Mouse (Mus musculus): ENCODE measurements at regions not wholly inside any gene's neighbourhood (a gene's known extent, or its start where the extent isn't known, plus 50 kb on each side); places are given as distances from the start of the nearest gene placed in this dataset.

GRCm38 (mm10) chr10:17016854-17017253, 706.2 kb upstream of the Cited2 start:
- H3K9me3 ChIP-seq (ENCODE audit: control insufficient read depth, low read length): no peaks in the 10 kb centered on the region
- no peak for TF ChIP-seq CTCF (IDR thresholded peaks at IDR 0.05; ENCODE audit: low read depth)
- TF ChIP-seq EP300 (IDR thresholded peaks at IDR 0.05; ENCODE audit: low read depth): no peak
- no peak for DNase-seq (ENCODE audit: low read depth in 3 of 3, low spot score in 3 of 3)

GRCm38 (mm10) chr10:17022216-17023158, 700.5 kb upstream of the Cited2 start:
- no peak overlapping the region for H3K9ac ChIP-seq (replicated peaks)
- WGBS (ENCODE audit: insufficient replicate concordance): 66% methylated on average over 5 of the region's 5 CpGs

More at GRCm38 (mm10) chr10:17016854-17017253, 706.2 kb upstream of the Cited2 start:
- no peak overlapping the region for H3K4me3 ChIP-seq (ENCODE audit: insufficient read depth in 1 of 2, low read depth in 2 of 2, low read length in 2 of 2)
- H3K27me3 ChIP-seq (ENCODE audit: control insufficient read depth, insufficient read depth, low read length): no peaks in the 10 kb centered on the region
- H3K27ac ChIP-seq: no peak overlapping the region
- ATAC-seq (ENCODE audit: insufficient read depth): no peak
- H3K4me2 ChIP-seq (ENCODE audit: low read depth): no peak overlapping the region
- 52% methylated on average over 4 of the region's 4 CpGs for WGBS (ENCODE audit: insufficient replicate concordance)
- no peaks in the 10 kb centered on the region for H3K36me3 ChIP-seq (replicated peaks; ENCODE audit: control insufficient read depth, insufficient read depth, low read depth)
- H3K4me1 ChIP-seq (replicated peaks; ENCODE audit: control insufficient read depth in 2 of 2, insufficient read depth in 2 of 2, low read length in 1 of 2): no peaks in the 10 kb centered on the region
- no peak overlapping the region for H3K9ac ChIP-seq (replicated peaks)

GRCm38 (mm10) chr10:17023571-17024293, 699.3 kb upstream of the Cited2 start:
- DNase-seq (ENCODE audit: low read depth in 3 of 3, low spot score in 3 of 3) (no peak), ATAC-seq (ENCODE audit: insufficient read depth) (no peak)
- Histone ChIP-seq H3K36me3 (replicated peaks; ENCODE audit: control insufficient read depth, insufficient read depth, low read depth) (no peaks in the 10 kb centered on the region), H3K4me1 (replicated peaks; ENCODE audit: control insufficient read depth in 2 of 2, insufficient read depth in 2 of 2, low read length in 1 of 2) (no peaks in the 10 kb centered on the region), H3K9ac (replicated peaks) (no peak overlapping the region), H3K4me2 (ENCODE audit: low read depth) (no peak overlapping the region), H3K27me3 (ENCODE audit: control insufficient read depth, insufficient read depth, low read length) (no peaks in the 10 kb centered on the region), H3K27ac (no peak overlapping the region), H3K9me3 (ENCODE audit: control insufficient read depth, low read length) (no peaks in the 10 kb centered on the region), H3K4me3 (ENCODE audit: insufficient read depth in 1 of 2, low read depth in 2 of 2, low read length in 2 of 2) (no peak overlapping the region)
- WGBS (ENCODE audit: insufficient replicate concordance): 75% methylated on average over 13 of the region's 13 CpGs
- no peak for TF ChIP-seq CTCF (IDR thresholded peaks at IDR 0.05; ENCODE audit: low read depth)
- TF ChIP-seq EP300 (IDR thresholded peaks at IDR 0.05; ENCODE audit: low read depth): no peak

More at GRCm38 (mm10) chr10:17022216-17023158, 700.5 kb upstream of the Cited2 start:
- no peak for ATAC-seq (ENCODE audit: insufficient read depth)
- H3K9me3 ChIP-seq (ENCODE audit: control insufficient read depth, low read length): no peaks in the 10 kb centered on the region
- no peaks in the 10 kb centered on the region for H3K4me1 ChIP-seq (replicated peaks; ENCODE audit: control insufficient read depth in 2 of 2, insufficient read depth in 2 of 2, low read length in 1 of 2)
- H3K4me2 ChIP-seq (ENCODE audit: low read depth): no peak overlapping the region
- H3K27me3 ChIP-seq (ENCODE audit: control insufficient read depth, insufficient read depth, low read length): no peaks in the 10 kb centered on the region
- no peak overlapping the region for H3K4me3 ChIP-seq (ENCODE audit: insufficient read depth in 1 of 2, low read depth in 2 of 2, low read length in 2 of 2)
- no peaks in the 10 kb centered on the region for H3K36me3 ChIP-seq (replicated peaks; ENCODE audit: control insufficient read depth, insufficient read depth, low read depth)
- no peak for DNase-seq (ENCODE audit: low read depth in 3 of 3, low spot score in 3 of 3)
- H3K27ac ChIP-seq: no peak overlapping the region
- TF ChIP-seq EP300 (IDR thresholded peaks at IDR 0.05; ENCODE audit: low read depth): no peak
- no peak for TF ChIP-seq CTCF (IDR thresholded peaks at IDR 0.05; ENCODE audit: low read depth)

GRCm38 (mm10) chr10:17024294-17024665, 698.7 kb upstream of the Cited2 start:
- DNase-seq (ENCODE audit: low read depth in 3 of 3, low spot score in 3 of 3): no peak
- H3K27me3 ChIP-seq (ENCODE audit: control insufficient read depth, insufficient read depth, low read length): no peaks in the 10 kb centered on the region
- no peaks in the 10 kb centered on the region for H3K36me3 ChIP-seq (replicated peaks; ENCODE audit: control insufficient read depth, insufficient read depth, low read depth)
- no peak for ATAC-seq (ENCODE audit: insufficient read depth)
- WGBS (ENCODE audit: insufficient replicate concordance): 41% methylated on average over 1 of the region's 1 CpGs
- H3K4me2 ChIP-seq (ENCODE audit: low read depth): no peak overlapping the region
- H3K9me3 ChIP-seq (ENCODE audit: control insufficient read depth, low read length): no peaks in the 10 kb centered on the region
- H3K27ac ChIP-seq: no peak overlapping the region
- no peaks in the 10 kb centered on the region for H3K4me1 ChIP-seq (replicated peaks; ENCODE audit: control insufficient read depth in 2 of 2, insufficient read depth in 2 of 2, low read length in 1 of 2)
- no peak overlapping the region for H3K4me3 ChIP-seq (ENCODE audit: insufficient read depth in 1 of 2, low read depth in 2 of 2, low read length in 2 of 2)
- H3K9ac ChIP-seq (replicated peaks): no peak overlapping the region
- no peak for TF ChIP-seq CTCF (IDR thresholded peaks at IDR 0.05; ENCODE audit: low read depth)

All from liver, embryonic 14.5 days (tissue).